ENCODE assay signal across 32 mouse cellular contexts in the genomic region with DNA sequence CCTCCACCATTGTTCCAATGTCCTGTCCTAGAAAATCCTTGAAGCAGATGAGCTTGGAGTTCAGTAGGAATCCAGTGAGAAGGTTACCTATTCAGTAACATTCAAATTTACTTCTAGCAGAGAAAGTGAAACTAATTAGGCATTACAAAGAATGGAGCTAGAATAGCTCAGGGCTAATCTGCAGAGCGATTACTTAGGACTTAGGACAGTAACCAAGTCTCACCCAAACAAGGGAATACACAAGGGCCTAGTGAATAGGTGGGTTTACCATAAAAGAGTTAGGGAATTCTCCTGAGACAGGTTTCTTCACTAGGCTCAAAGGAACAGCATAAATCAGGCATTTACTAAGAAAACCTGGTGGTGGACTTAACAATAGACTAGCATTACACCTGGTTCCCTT.
"Had no signal": no experiment of that assay in that cellular context is flagged by ENCODE, and none has a peak within 500 bp of the region (broad histone marks: within the 10 kb centered on the region; RNA-seq: fewer than 3 reads in every experiment).

No protein-coding gene starts in this region.

- ATAC-seq: liver, embryonic 12.5 days; liver, postnatal 0 days; lung, postnatal 0 days; midbrain, embryonic 13.5 days; midbrain, embryonic 15.5 days; midbrain, embryonic 16.5 days had no signal

- H3K9ac ChIP-seq: limb, embryonic 12.5 days; limb, embryonic 13.5 days; limb, embryonic 15.5 days; liver, embryonic 12.5 days; liver, embryonic 13.5 days; liver, embryonic 14.5 days; liver, embryonic 15.5 days; liver, postnatal 0 days; lung, embryonic 14.5 days; lung, embryonic 15.5 days; midbrain, embryonic 12.5 days; midbrain, embryonic 13.5 days; midbrain, embryonic 15.5 days; neural tube, embryonic 12.5 days had no signal

- H3K4me2 ChIP-seq: limb, embryonic 12.5 days; limb, embryonic 13.5 days; limb, embryonic 15.5 days; liver, embryonic 11.5 days; liver, embryonic 12.5 days; liver, embryonic 13.5 days; liver, embryonic 15.5 days; lung, embryonic 14.5 days; lung, embryonic 15.5 days; midbrain, embryonic 11.5 days; midbrain, embryonic 12.5 days; midbrain, embryonic 13.5 days; midbrain, embryonic 15.5 days; neural tube, embryonic 12.5 days had no signal

- H3K4me3 ChIP-seq: limb, embryonic 10.5 days; limb, embryonic 12.5 days; limb, embryonic 13.5 days; limb, embryonic 15.5 days; liver, embryonic 12.5 days; liver, embryonic 13.5 days; liver, embryonic 15.5 days; lung, embryonic 15.5 days; megakaryocyte, embryonic 14.5 days; midbrain, embryonic 10.5 days; midbrain, embryonic 12.5 days; midbrain, embryonic 13.5 days; midbrain, embryonic 15.5 days; myocyte; neural tube, embryonic 12.5 days had no signal

- H3K9me3 ChIP-seq: limb, embryonic 10.5 days; limb, embryonic 12.5 days; limb, embryonic 13.5 days; limb, embryonic 15.5 days; liver, embryonic 12.5 days; liver, embryonic 13.5 days; liver, embryonic 15.5 days; lung, embryonic 15.5 days; megakaryocyte, embryonic 14.5 days; midbrain, embryonic 10.5 days; midbrain, embryonic 12.5 days; midbrain, embryonic 13.5 days; midbrain, embryonic 15.5 days; neural tube, embryonic 12.5 days had no signal

- H3K36me3 ChIP-seq: limb, embryonic 10.5 days; limb, embryonic 12.5 days; limb, embryonic 13.5 days; limb, embryonic 15.5 days; liver, embryonic 12.5 days; liver, embryonic 13.5 days; liver, embryonic 15.5 days; lung, embryonic 15.5 days; midbrain, embryonic 10.5 days; midbrain, embryonic 12.5 days; midbrain, embryonic 13.5 days; midbrain, embryonic 15.5 days; neural tube, embryonic 12.5 days had no signal

- DNase-seq: left cerebral cortex, postnatal 4 days; liver; liver, embryonic 13.5 days; liver, postnatal 0 days; lung, adult 18-20 months; lung, adult 2 months; lung, embryonic 14.5 days; lung, postnatal 10 days; lung, postnatal 14 days; lung, postnatal 36 days; lung, postnatal 4 days; midbrain, embryonic 14.5 days had no signal

- H3K4me1 ChIP-seq: limb, embryonic 10.5 days; limb, embryonic 12.5 days; limb, embryonic 13.5 days; limb, embryonic 15.5 days; liver, embryonic 12.5 days; liver, embryonic 13.5 days; liver, embryonic 15.5 days; lung, embryonic 15.5 days; megakaryocyte, embryonic 14.5 days; midbrain, embryonic 10.5 days; midbrain, embryonic 12.5 days; midbrain, embryonic 13.5 days; midbrain, embryonic 15.5 days; neural tube, embryonic 12.5 days had no signal

- H3K27me3 ChIP-seq: limb, embryonic 12.5 days; limb, embryonic 13.5 days; limb, embryonic 15.5 days; liver, embryonic 12.5 days; liver, embryonic 13.5 days; liver, embryonic 15.5 days; lung, embryonic 15.5 days; megakaryocyte, embryonic 14.5 days; midbrain, embryonic 12.5 days; midbrain, embryonic 13.5 days; midbrain, embryonic 15.5 days; neural tube, embryonic 12.5 days had no signal

- H3K27ac ChIP-seq: limb, embryonic 10.5 days; limb, embryonic 12.5 days; limb, embryonic 13.5 days; limb, embryonic 15.5 days; liver, embryonic 12.5 days; liver, embryonic 13.5 days; liver, embryonic 14.5 days; liver, embryonic 15.5 days; lung, embryonic 15.5 days; macrophage; midbrain, embryonic 10.5 days; midbrain, embryonic 12.5 days; midbrain, embryonic 13.5 days; midbrain, embryonic 15.5 days; neural tube, embryonic 12.5 days had no signal
